Mouse (Mus musculus) G1E (cell line): ENCODE data around the gene Nkiras1.

ENCODE experiments used
- CTCF ChIP-seq: IDR thresholded peaks from 2 replicates; pipeline ENCODE4 v1.5.1; 2012; ENCODE audit warnings: low read depth, low read length, inconsistent platforms, mixed read lengths
- GATA1 ChIP-seq: IDR thresholded peaks from 2 replicates; pipeline ENCODE4 v1.6.1; 2012; ENCODE audit warnings: borderline replicate concordance, low read length, inconsistent platforms, mixed read lengths
- TAL1 ChIP-seq: conservative IDR thresholded peaks from 2 replicates; pipeline ENCODE4 v1.6.1; 2012; ENCODE audit warnings: low read depth, low read length, inconsistent platforms, mixed read lengths

DNA sequence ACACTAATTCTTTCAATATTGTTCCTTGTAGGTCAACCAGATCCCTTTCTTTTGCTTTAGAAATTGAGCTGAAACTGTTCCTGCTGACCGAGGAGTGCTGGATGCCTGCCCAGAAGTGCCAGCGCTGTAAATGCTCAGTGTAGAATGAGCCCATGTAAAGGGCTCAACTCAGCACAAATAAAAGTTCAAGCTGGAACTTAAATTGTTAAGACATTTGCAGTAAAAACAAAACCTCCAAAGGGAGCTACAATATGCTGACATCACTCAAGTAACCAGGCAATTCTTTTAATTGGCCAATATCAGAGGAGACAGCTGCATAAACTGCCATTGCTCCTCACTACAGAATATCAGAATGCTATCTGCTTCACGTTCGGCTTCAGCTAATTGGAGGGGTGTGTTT is 7.5 kb upstream of the Nkiras1 start:
- TF ChIP-seq GATA1 (no peak), CTCF (no peak), TAL1 (no peak)
